Mouse (Mus musculus) liver, embryonic 11.5 days (tissue): ENCODE measurements around the gene Barx1. TPM values are rescaled to one million over a fixed set of nuclear protein-coding genes. Genes with fewer than 3 reads are reported as not detected.

ENCODE experiments used
- ATAC-seq: fragments of 200-750 bp; cut with Nextera tagmentation; replicated peaks from 2 replicates; pipeline ENCODE4 v1.8.0; 2017; ENCODE audit warnings: moderate number of reproducible peaks, mild to moderate bottlenecking, moderate TSS enrichment, moderate library complexity; ENCODE audit not compliant: low FRiP score
- DNase-seq: peaks from one replicate; pipeline ENCODE4 v3.0.0-alpha.2; 2017; ENCODE audit warnings: low spot score
- H3K27ac ChIP-seq: fragments of 300-500 bp; sonication (generic); 2 replicates; pipeline ENCODE4 v1.5.1; 2014; ENCODE audit warnings: mild to moderate bottlenecking, low read depth, low read length, control low read depth
- H3K27me3 ChIP-seq: fragments of 300-500 bp; sonication (generic); replicated peaks from 2 replicates; pipeline ENCODE4 v1.6.1; 2014; ENCODE audit warnings: low read length, mixed read lengths; ENCODE audit not compliant: control insufficient read depth, insufficient read depth
- H3K36me3 ChIP-seq: fragments of 300-500 bp; sonication (generic); 2 replicates; pipeline ENCODE4 v1.6.1; 2014; ENCODE audit warnings: mild to moderate bottlenecking, low read length, moderate library complexity, mixed read lengths; ENCODE audit not compliant: control insufficient read depth, insufficient read depth
- H3K4me1 ChIP-seq: fragments of 300-500 bp; sonication (generic); replicated peaks from 2 replicates; pipeline ENCODE4 v1.6.1; 2014; ENCODE audit warnings: low read length, mixed read lengths; ENCODE audit not compliant: control insufficient read depth, insufficient read depth
- H3K4me2 ChIP-seq: fragments of 300-500 bp; sonication (generic); 2 replicates; pipeline ENCODE4 v1.6.1; 2014; ENCODE audit warnings: mild to moderate bottlenecking, control low read depth, moderate library complexity
- H3K4me3 ChIP-seq: fragments of 300-500 bp; sonication (generic); 2 replicates; pipeline ENCODE4 v1.5.1; 2014; ENCODE audit warnings: low read depth, low read length, control low read depth
- H3K9ac ChIP-seq: fragments of 300-500 bp; sonication (generic); 2 replicates; pipeline ENCODE4 v1.6.1; 2014; ENCODE audit warnings: low read depth, low read length, control low read depth
- H3K9me3 ChIP-seq: fragments of 300-500 bp; sonication (generic); 2 replicates; pipeline ENCODE4 v1.6.1; 2016; ENCODE audit warnings: low read length, inconsistent platforms, mixed read lengths; ENCODE audit not compliant: control insufficient read depth
- WGBS: fragments of 180-500 bp; shearing (Covaris S2); extraction: QIAGEN DNeasy Blood & Tissue Kit; methylation state at CpG from one replicate; pipeline ENCODE4 v1.1.7; 2014; 5-methylcytosine and 5-hydroxymethylcytosine counted together
- polyA plus RNA-seq: library from polyadenylated mRNA; unstranded; fragments of >200 nt; fragmentation: Nextera tagmentation; extraction: Ambion mirVana; gene quantifications from 2 replicates; pipeline ENCODE4 v1.2.1, GENCODE M21; 2014

The Barx1 gene
- polyA plus RNA-seq, 1 experiment from 2014 or later: 21.2 TPM

GRCm38 (mm10) chr13:48639570-48639969 lies 23.2 kb upstream of the Barx1 start:
- Histone ChIP-seq H3K27me3 (no peaks in the 10 kb centered on the region), H3K36me3 (no peaks in the 10 kb centered on the region), H3K4me1 (no peaks in the 10 kb centered on the region), H3K9ac (no peak overlapping the region), H3K4me2 (no peak overlapping the region), H3K4me3 (no peak overlapping the region), H3K27ac (no peak overlapping the region), H3K9me3 (no peaks in the 10 kb centered on the region)
- DNase-seq (no peak), ATAC-seq (no peak)

GRCm38 (mm10) chr13:48643072-48643471 lies 19.7 kb upstream of the Barx1 start:
- H3K4me2 ChIP-seq: no peak overlapping the region
- H3K4me3 ChIP-seq: no peak overlapping the region
- ATAC-seq: no peak
- no peak for DNase-seq
- no peaks in the 10 kb centered on the region for H3K27me3 ChIP-seq
- H3K36me3 ChIP-seq: no peaks in the 10 kb centered on the region
- H3K9ac ChIP-seq: no peak overlapping the region
- WGBS: 77% methylated on average over 6 of the region's 6 CpGs
- no peaks in the 10 kb centered on the region for H3K9me3 ChIP-seq
- H3K4me1 ChIP-seq: no peaks in the 10 kb centered on the region
- H3K27ac ChIP-seq: no peak overlapping the region

- H3K4me1 ChIP-seq: no peaks in the 10 kb centered on the region
- H3K27ac ChIP-seq: no peak overlapping the region
- no peaks in the 10 kb centered on the region for H3K36me3 ChIP-seq
- H3K27me3 ChIP-seq: no peaks in the 10 kb centered on the region
- no peak overlapping the region for H3K4me3 ChIP-seq
- H3K9ac ChIP-seq: no peak overlapping the region
- ATAC-seq (no peak), DNase-seq (no peak)
- 87% methylated on average over 3 of the region's 3 CpGs for WGBS
- no peak overlapping the region for H3K4me2 ChIP-seq
- no peaks in the 10 kb centered on the region for H3K9me3 ChIP-seq
These were observed 18.8 kb upstream of the Barx1 start for GRCm38 (mm10) chr13:48643991-48644390.

- DNase-seq: no peak
- Histone ChIP-seq H3K27ac (no peak overlapping the region), H3K36me3 (no peaks in the 10 kb centered on the region), H3K9me3 (no peaks in the 10 kb centered on the region), H3K4me2 (no peak overlapping the region), H3K4me3 (no peak overlapping the region), H3K4me1 (no peaks in the 10 kb centered on the region), H3K27me3 (no peaks in the 10 kb centered on the region), H3K9ac (no peak overlapping the region)
- WGBS: 79% methylated on average over 4 of the region's 4 CpGs
- ATAC-seq: no peak
These were observed 16.1 kb upstream of the Barx1 start for GRCm38 (mm10) chr13:48646696-48647095.

GRCm38 (mm10) chr13:48650615-48651014 lies 12.2 kb upstream of the Barx1 start:
- Histone ChIP-seq H3K4me3 (no peak overlapping the region), H3K4me1 (no peaks in the 10 kb centered on the region), H3K9ac (no peak overlapping the region), H3K27ac (no peak overlapping the region), H3K4me2 (no peak overlapping the region), H3K9me3 (no peaks in the 10 kb centered on the region), H3K36me3 (no peaks in the 10 kb centered on the region), H3K27me3 (peaks cover 22% of the 10 kb centered on the region)
- no peak for DNase-seq
- 0% methylated on average over 1 of the region's 1 CpGs for WGBS
- ATAC-seq: peak; percentile 23; the same call in 1 of the 2 replicates

- DNase-seq (peak; percentile 51), ATAC-seq (peak; percentile 87)
- H3K4me3 ChIP-seq: no peak overlapping the region
- 48% methylated on average over 6 of the region's 6 CpGs for WGBS
- H3K9me3 ChIP-seq: no peaks in the 10 kb centered on the region
- H3K9ac ChIP-seq: no peak overlapping the region
- H3K4me2 ChIP-seq: no peak overlapping the region
- H3K4me1 ChIP-seq: no peaks in the 10 kb centered on the region
- no peaks in the 10 kb centered on the region for H3K36me3 ChIP-seq
- no peak overlapping the region for H3K27ac ChIP-seq
- peaks cover 29% of the 10 kb centered on the region for H3K27me3 ChIP-seq
These were observed 11.4 kb upstream of the Barx1 start for GRCm38 (mm10) chr13:48651132-48652065.

- H3K4me2 ChIP-seq: no peak overlapping the region
- peak; percentile 59 for DNase-seq
- WGBS: 8% methylated on average over 14 of the region's 14 CpGs
- H3K9me3 ChIP-seq: no peaks in the 10 kb centered on the region
- no peaks in the 10 kb centered on the region for H3K4me1 ChIP-seq
- H3K9ac ChIP-seq: no peak overlapping the region
- no peak overlapping the region for H3K27ac ChIP-seq
- ATAC-seq: no peak
- H3K27me3 ChIP-seq: peaks cover 56% of the 10 kb centered on the region
- no peaks in the 10 kb centered on the region for H3K36me3 ChIP-seq
- no peak overlapping the region for H3K4me3 ChIP-seq
These were observed 8.7 kb upstream of the Barx1 start for GRCm38 (mm10) chr13:48653788-48654770.

GRCm38 (mm10) chr13:48655637-48656036 lies 7.2 kb upstream of the Barx1 start:
- Histone ChIP-seq H3K9ac (no peak overlapping the region), H3K4me3 (no peak overlapping the region), H3K4me2 (no peak overlapping the region), H3K36me3 (no peaks in the 10 kb centered on the region), H3K27ac (no peak overlapping the region), H3K9me3 (no peaks in the 10 kb centered on the region), H3K27me3 (peaks cover 71% of the 10 kb centered on the region), H3K4me1 (no peaks in the 10 kb centered on the region)
- 1% methylated on average over 8 of the region's 8 CpGs for WGBS
- ATAC-seq: no peak
- DNase-seq: no peak
